Mouse (Mus musculus): ENCODE results near the gene Spock3. TPM values are rescaled to one million over a fixed set of nuclear protein-coding genes. Genes with fewer than 3 reads are reported as not detected.

Spock3 gene
- polyA plus RNA-seq (2012; rRNA removed): 0.28 and 0.36 TPM in 2 replicates

DNA sequence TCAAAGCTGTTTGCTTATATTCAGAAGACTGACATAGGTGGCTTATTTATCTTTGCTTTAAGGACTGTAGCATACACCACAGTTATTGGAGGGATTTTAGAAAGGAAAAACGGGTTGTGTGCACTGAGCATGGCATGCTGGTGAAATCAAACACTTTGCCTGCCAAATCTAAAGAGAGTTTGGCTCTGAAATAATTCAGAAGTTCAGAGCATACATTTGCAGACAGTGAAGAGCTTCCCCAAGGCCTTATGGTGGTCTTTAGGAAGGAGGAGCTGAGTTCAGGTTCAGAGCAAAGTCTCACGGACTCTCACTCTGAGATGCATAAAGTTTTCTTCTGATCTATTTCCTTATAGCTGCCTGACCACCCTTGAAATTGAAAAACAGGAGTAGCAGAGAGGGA is at the start of gene Spock3:
Spock3 (plus strand) TSS at position 301 of the 400 bp plus-strand sequence.
- 49% methylated on average over 2 of the region's 2 CpGs for WGBS
- TF ChIP-seq CTCF (IDR thresholded peaks at IDR 0.05; ENCODE audit: extremely low read depth, insufficient read depth, insufficient read length, insufficient replicate concordance) (no peak), POLR2A (IDR thresholded peaks at IDR 0.05; ENCODE audit: low read depth, low read length) (no peak)
- H3K4me1 ChIP-seq (ENCODE audit: control insufficient read depth, insufficient read depth, insufficient read length): no peaks in the 10 kb centered on the region
- no peak within 1 kb of the TSS for H3K4me3 ChIP-seq (ENCODE audit: extremely low read depth, insufficient read depth, insufficient read length)
- no peak within 1 kb of the TSS for H3K27ac ChIP-seq (ENCODE audit: insufficient read depth, low read length)
- no peaks in the 10 kb centered on the region for H3K36me3 ChIP-seq (ENCODE audit: control insufficient read depth, insufficient read depth, low read length)
- DNase-seq (ENCODE audit: low read depth in 1 of 2, low spot score in 2 of 2): no peak
- H3K27me3 ChIP-seq (ENCODE audit: control insufficient read depth, insufficient read depth, low read length): no peaks in the 10 kb centered on the region

DNA sequence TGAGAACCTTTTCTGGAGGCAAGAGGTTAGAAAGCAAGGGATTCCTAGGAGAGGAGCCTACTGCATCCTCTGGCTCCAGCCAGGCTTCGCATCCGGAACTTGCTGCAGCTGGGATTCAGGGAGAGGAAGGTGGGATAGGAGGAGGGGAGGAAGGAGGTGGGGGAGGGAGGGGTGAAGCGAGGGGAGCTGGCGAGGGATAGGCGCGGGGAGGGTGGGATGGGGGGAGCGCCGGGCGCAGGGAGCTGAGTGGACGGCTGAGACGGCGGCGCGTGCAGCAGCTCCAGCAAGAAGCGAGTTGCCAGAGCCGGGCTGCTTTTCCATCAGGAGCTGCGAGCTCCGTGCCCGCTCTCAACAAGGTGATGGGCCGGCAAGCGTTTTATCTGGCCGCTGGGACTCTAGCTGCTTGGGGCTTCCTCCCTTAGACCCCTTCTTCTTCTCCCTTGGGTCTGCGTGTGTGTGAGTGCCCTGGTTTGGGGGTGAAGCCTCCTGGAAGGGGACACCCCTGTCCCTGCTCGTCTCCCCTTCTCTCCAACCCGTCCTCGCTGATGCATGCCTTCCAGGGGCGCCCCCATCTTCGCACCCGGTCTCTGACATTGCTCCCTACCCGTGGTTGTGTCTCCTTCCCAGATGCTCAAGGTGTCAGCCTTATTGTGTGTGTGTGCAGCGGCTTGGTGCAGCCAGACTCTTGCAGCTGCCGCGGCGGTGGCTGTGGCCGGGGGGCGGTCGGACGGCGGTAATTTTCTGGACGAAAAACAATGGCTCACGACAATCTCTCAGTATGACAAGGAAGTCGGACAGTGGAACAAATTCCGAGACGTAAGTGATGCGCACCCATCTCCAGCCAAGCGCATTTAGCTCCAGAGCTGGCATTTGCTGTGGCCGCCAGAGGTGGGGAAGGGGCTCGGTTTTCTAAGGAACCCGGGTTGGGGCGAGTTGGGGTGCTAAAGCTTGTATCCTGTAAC is 645 bp downstream of the Spock3 start:
- no peak for TF ChIP-seq POLR2A (IDR thresholded peaks at IDR 0.05; ENCODE audit: low read depth, low read length)
- no peak for TF ChIP-seq CTCF (IDR thresholded peaks at IDR 0.05; ENCODE audit: extremely low read depth, insufficient read depth, insufficient read length, insufficient replicate concordance)
- Histone ChIP-seq H3K27ac (ENCODE audit: insufficient read depth, low read length) (no peak overlapping the region), H3K4me1 (ENCODE audit: control insufficient read depth, insufficient read depth, insufficient read length) (no peaks in the 10 kb centered on the region), H3K4me3 (ENCODE audit: extremely low read depth, insufficient read depth, insufficient read length) (no peak overlapping the region), H3K27me3 (ENCODE audit: control insufficient read depth, insufficient read depth, low read length) (no peaks in the 10 kb centered on the region), H3K36me3 (ENCODE audit: control insufficient read depth, insufficient read depth, low read length) (no peaks in the 10 kb centered on the region)
- no peak for DNase-seq (ENCODE audit: low read depth in 1 of 2, low spot score in 2 of 2)
- WGBS: 6% methylated on average over 50 of the region's 50 CpGs

DNA sequence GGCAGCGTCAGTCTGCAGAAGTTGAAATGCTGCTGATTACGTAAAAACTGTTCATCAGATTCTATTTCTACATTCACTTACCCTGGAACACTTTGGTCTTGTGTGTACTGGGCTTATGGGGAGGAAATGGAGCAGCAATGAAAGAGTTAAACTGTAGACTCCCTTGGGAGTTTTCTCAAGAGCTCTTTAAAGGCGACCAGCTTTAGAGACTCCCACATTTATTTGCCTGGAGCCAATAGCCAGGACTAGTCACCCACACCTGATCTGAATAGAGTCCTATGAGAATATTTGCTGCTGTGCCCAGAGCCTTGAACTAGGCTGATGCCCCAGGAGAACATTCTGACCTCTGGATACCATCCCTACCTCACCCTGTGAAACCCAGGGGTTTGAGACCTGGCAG is 1.7 kb downstream of the Spock3 start:
- no peak for TF ChIP-seq POLR2A (IDR thresholded peaks at IDR 0.05; ENCODE audit: low read depth, low read length)
- TF ChIP-seq CTCF (IDR thresholded peaks at IDR 0.05; ENCODE audit: extremely low read depth, insufficient read depth, insufficient read length, insufficient replicate concordance): no peak
- 23% methylated on average over 3 of the region's 3 CpGs for WGBS
- H3K27ac ChIP-seq (ENCODE audit: insufficient read depth, low read length): no peak overlapping the region
- DNase-seq (ENCODE audit: low read depth in 1 of 2, low spot score in 2 of 2): no peak
- H3K36me3 ChIP-seq (ENCODE audit: control insufficient read depth, insufficient read depth, low read length): no peaks in the 10 kb centered on the region
- H3K4me3 ChIP-seq (ENCODE audit: extremely low read depth, insufficient read depth, insufficient read length): no peak overlapping the region
- no peaks in the 10 kb centered on the region for H3K4me1 ChIP-seq (ENCODE audit: control insufficient read depth, insufficient read depth, insufficient read length)
- H3K27me3 ChIP-seq (ENCODE audit: control insufficient read depth, insufficient read depth, low read length): no peaks in the 10 kb centered on the region

DNA sequence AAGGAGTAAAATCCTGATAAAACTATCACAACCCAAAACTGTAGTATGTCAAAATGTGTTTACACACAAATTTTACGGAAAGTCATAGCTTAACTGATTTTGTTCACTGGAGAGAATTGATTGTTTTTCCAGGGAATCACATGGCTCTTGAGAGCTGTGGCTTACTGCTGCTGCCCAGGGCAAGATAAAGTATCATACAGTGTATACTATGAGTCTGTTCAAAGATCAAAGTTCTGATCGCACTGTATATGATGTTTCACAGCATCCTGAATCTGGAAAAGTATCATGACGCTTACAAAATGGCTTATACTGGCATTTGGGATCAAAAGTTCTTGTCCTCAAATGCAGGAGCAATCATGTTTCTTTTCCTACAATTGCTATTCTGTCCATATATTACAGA is 11.8 kb downstream of the Spock3 start:
- H3K36me3 ChIP-seq (ENCODE audit: control insufficient read depth, insufficient read depth, low read length): no peaks in the 10 kb centered on the region
- H3K4me3 ChIP-seq (ENCODE audit: extremely low read depth, insufficient read depth, insufficient read length): no peak overlapping the region
- no peak for DNase-seq (ENCODE audit: low read depth in 1 of 2, low spot score in 2 of 2)
- H3K27me3 ChIP-seq (ENCODE audit: control insufficient read depth, insufficient read depth, low read length): no peaks in the 10 kb centered on the region
- no peak overlapping the region for H3K27ac ChIP-seq (ENCODE audit: insufficient read depth, low read length)
- 93% methylated on average over 3 of the region's 3 CpGs for WGBS
- TF ChIP-seq CTCF (IDR thresholded peaks at IDR 0.05; ENCODE audit: extremely low read depth, insufficient read depth, insufficient read length, insufficient replicate concordance) (no peak), POLR2A (IDR thresholded peaks at IDR 0.05; ENCODE audit: low read depth, low read length) (no peak)
- H3K4me1 ChIP-seq (ENCODE audit: control insufficient read depth, insufficient read depth, insufficient read length): no peaks in the 10 kb centered on the region

DNA sequence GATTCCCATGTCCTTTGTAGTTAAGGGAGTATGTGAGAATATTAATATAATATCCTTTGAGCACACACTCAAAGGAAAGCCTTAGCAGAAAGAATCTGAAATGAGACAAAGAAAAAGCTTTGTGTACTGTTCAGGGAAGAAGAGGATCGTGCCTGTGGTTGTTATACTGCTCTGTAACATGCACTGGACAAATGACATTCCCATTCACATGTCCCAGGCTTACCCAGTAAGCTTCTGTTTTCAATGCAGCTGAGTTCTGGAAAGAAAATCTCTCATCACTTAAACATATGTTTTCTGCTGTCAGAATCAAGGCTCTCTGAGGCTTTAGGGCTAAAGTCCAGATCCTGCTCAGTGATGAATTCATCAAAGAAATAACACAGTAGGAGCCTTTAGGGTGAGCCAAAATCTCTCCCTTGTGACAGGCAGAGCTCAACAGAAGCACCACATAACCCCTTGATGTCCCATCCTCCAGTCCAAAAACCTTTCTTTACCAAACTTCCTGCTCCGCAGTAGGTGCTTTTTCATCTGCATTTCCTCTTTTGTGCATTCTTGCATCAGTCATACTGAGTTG is 19.1 kb downstream of the Spock3 start:
- DNase-seq (ENCODE audit: low read depth in 1 of 2, low spot score in 2 of 2): no peak
- Histone ChIP-seq H3K36me3 (ENCODE audit: control insufficient read depth, insufficient read depth, low read length) (no peaks in the 10 kb centered on the region), H3K4me1 (ENCODE audit: control insufficient read depth, insufficient read depth, insufficient read length) (no peaks in the 10 kb centered on the region), H3K27ac (ENCODE audit: insufficient read depth, low read length) (no peak overlapping the region), H3K4me3 (ENCODE audit: extremely low read depth, insufficient read depth, insufficient read length) (no peak overlapping the region), H3K27me3 (ENCODE audit: control insufficient read depth, insufficient read depth, low read length) (no peaks in the 10 kb centered on the region)
- 70% methylated on average over 2 of the region's 2 CpGs for WGBS
- TF ChIP-seq POLR2A (IDR thresholded peaks at IDR 0.05; ENCODE audit: low read depth, low read length) (no peak), CTCF (IDR thresholded peaks at IDR 0.05; ENCODE audit: extremely low read depth, insufficient read depth, insufficient read length, insufficient replicate concordance) (no peak)

DNA sequence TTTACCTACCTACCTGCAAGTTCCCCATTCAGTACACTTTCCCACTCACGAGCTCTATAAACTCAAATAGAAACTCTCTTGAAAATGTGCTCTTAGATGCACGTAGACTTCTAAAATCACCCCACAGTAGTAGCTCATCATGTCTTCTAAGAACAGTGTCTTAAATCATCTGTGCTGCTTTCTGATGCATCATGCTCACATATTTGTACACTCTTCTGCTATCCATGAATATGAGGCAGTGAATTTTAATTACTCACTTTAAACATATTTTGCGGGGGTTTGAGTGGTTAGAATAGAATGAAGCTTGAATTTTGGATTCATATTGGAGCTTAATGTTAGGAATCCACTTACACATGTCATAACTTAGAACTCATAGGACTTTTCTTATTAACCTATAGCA is 138.2 kb downstream of the Spock3 start:
- H3K4me3 ChIP-seq (ENCODE audit: extremely low read depth, insufficient read depth, insufficient read length): no peak overlapping the region
- TF ChIP-seq POLR2A (IDR thresholded peaks at IDR 0.05; ENCODE audit: low read depth, low read length) (no peak), CTCF (IDR thresholded peaks at IDR 0.05; ENCODE audit: extremely low read depth, insufficient read depth, insufficient read length, insufficient replicate concordance) (no peak)
- no peak for DNase-seq (ENCODE audit: low read depth in 1 of 2, low spot score in 2 of 2)
- no peak overlapping the region for H3K27ac ChIP-seq (ENCODE audit: insufficient read depth, low read length)
- WGBS: 72% methylated on average over 3 of the region's 3 CpGs
- no peaks in the 10 kb centered on the region for H3K4me1 ChIP-seq (ENCODE audit: control insufficient read depth, insufficient read depth, insufficient read length)
- no peaks in the 10 kb centered on the region for H3K27me3 ChIP-seq (ENCODE audit: control insufficient read depth, insufficient read depth, low read length)
- H3K36me3 ChIP-seq (ENCODE audit: control insufficient read depth, insufficient read depth, low read length): no peaks in the 10 kb centered on the region

DNA sequence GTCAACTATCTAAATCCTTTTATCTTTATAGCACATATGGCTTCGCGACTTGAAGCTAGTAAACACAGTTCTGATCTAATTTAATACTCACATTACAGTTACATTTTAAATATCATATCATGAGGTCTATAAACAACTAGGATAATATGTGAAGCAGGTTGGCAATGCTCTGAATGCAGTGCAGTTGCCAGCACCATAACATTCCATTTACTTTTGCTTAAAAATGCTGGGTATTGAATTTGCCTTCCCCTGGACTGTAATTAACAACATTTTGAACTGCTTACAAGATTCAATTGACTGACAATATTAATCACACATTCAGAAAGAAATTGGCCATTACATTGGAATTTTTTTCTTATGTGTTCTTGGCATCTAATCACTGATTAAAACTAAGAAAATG is 147.4 kb downstream of the Spock3 start:
- Histone ChIP-seq H3K4me3 (ENCODE audit: extremely low read depth, insufficient read depth, insufficient read length) (no peak overlapping the region), H3K27me3 (ENCODE audit: control insufficient read depth, insufficient read depth, low read length) (no peaks in the 10 kb centered on the region), H3K36me3 (ENCODE audit: control insufficient read depth, insufficient read depth, low read length) (no peaks in the 10 kb centered on the region), H3K4me1 (ENCODE audit: control insufficient read depth, insufficient read depth, insufficient read length) (no peaks in the 10 kb centered on the region), H3K27ac (ENCODE audit: insufficient read depth, low read length) (no peak overlapping the region)
- DNase-seq (ENCODE audit: low read depth in 1 of 2, low spot score in 2 of 2): no peak
- TF ChIP-seq CTCF (IDR thresholded peaks at IDR 0.05; ENCODE audit: extremely low read depth, insufficient read depth, insufficient read length, insufficient replicate concordance): no peak
- WGBS: 78% methylated on average over 2 of the region's 2 CpGs
